Mouse (Mus musculus) adrenal gland, adult 18-20 months (tissue): ENCODE measurements around the gene Hist1h3h. TPM values are rescaled to one million over a fixed set of nuclear protein-coding genes. Genes with fewer than 3 reads are reported as not detected.
"Not testable (repeated sequence)": the region's sequence is repeated elsewhere in the genome, so short reads cannot be mapped to it uniquely, and the experiment has no call there.

Experiments used
- DNase-seq, 2 experiments: peaks; one replicate each; pipeline ENCODE4 v3.0.0; 2021 to 2022; ENCODE audit warnings: low spot score in 2 of 2
- long read RNA-seq, 2 experiments: library from polyadenylated mRNA; stranded (forward); transcript quantifications; one replicate each; pipeline ENCODE4 v2.0.0; 2021
- total RNA-seq, 2 experiments: library from RNA; stranded (reverse); gene quantifications; 1 replicate in 1 of 2; 2 replicates in 1 of 2; pipeline ENCODE4 v1.2.3; 2021

Hist1h3h gene
- total RNA-seq = 10 to 100 TPM; 25.1 to 28.5 TPM
- long read RNA-seq, experiment 1 = 0 reads
- long read RNA-seq, experiment 2 = 0 reads

DNA sequence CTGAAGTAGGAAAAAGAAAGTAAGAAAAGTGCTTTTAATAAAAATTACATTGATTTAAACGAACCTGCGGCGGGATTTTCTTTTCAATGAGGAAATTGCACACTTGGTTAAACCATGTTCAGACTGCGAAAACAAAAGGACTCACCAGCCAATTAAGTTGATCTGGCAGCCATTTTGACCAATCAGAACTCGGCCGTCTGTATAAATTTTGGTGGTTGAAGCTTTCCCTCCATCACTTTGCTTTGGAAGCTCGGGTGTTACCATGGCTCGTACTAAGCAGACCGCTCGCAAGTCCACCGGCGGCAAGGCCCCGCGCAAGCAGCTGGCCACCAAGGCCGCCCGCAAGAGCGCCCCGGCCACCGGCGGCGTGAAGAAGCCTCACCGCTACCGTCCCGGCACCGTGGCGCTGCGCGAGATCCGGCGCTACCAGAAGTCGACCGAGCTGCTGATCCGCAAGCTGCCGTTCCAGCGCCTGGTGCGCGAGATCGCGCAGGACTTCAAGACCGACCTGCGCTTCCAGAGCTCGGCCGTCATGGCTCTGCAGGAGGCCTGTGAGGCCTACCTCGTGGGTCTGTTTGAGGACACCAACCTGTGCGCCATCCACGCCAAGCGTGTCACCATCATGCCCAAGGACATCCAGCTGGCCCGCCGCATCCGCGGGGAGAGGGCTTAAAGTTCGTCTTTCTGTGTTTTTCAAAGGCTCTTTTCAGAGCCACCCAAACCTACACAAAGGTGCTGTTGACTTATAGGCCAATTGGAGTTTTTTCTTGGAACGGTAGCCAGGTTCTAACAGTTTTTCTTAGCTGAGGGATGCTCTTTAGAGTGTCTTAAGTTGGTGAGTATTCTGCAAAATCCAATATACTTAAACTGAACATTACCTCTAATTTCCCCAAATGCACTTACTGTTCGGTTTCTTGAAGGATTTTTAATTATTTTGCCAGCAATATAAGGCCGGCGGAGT lies at the start of gene Hist1h3h:
Gene Hist1h3h (plus strand): TSS at position 263 of the 961 bp plus-strand sequence.
- peak; percentile 62 to 67 for DNase-seq

DNA sequence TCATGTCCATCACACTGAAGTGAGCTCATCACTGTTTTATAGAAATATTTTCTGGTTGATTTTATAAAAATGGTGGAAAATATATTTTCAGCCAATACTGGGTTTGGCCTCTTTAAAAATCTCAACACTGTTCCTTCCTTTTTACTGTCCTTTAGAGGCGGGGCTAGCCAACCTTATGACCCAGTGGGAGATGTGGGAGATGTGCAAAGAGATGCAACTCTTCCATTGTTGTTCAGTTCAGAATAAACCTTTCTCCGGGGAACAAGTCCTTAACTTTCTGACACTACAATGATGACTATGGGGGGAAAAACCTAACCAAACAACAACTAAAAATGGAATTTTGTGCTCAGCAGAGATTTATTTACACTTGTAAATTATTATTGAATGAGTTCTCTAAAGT lies 40.2 kb upstream of the Hist1h3h start, which contains the start of gene Olfr1360:
Gene Olfr1360 (minus strand): TSS at position 101 of the 400 bp plus-strand sequence.
- no peak for DNase-seq

DNA sequence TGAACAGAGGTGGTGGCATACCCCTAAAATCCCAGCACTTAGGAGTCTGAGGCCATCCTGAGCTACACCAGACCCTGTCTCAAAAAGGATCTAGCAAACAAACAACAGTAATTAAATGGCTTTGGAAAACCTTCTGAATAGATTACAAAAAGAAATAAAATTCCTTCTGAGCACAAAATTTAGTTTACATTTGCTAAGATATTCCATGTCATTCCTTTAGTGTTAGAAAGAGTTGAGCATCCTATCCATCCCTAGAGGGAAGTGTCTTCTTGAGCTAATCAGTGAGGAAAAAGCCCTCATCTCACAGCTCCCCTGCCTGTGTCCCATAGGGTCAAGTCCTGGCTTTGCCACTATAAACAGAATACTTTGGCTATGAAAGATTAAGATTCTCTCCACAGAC lies 19.6 kb upstream of the Hist1h3h start, which contains the start of gene Olfr1359:
Gene Olfr1359 (plus strand): TSS at position 301 of the 400 bp plus-strand sequence.
- DNase-seq = no peak

DNA sequence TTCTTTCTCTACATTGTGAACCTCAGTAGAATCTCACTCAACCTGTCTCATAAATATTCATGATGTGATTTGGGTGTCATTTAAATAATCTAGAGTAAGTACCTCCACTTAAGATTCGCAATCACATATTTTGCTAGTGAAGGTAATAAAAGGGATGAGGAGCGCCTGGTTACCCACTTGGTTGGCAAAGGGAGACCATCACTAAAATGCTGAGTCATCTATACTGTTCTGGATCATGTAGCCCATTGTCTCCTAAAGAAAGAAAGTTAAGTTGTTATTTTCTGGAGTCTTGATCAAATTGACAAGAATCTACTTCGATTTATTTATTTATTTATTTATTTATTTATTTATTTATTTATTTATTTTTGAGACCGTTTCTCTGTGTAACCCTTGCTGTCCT lies 10.8 kb upstream of the Hist1h3h start:
- no peak for DNase-seq

DNA sequence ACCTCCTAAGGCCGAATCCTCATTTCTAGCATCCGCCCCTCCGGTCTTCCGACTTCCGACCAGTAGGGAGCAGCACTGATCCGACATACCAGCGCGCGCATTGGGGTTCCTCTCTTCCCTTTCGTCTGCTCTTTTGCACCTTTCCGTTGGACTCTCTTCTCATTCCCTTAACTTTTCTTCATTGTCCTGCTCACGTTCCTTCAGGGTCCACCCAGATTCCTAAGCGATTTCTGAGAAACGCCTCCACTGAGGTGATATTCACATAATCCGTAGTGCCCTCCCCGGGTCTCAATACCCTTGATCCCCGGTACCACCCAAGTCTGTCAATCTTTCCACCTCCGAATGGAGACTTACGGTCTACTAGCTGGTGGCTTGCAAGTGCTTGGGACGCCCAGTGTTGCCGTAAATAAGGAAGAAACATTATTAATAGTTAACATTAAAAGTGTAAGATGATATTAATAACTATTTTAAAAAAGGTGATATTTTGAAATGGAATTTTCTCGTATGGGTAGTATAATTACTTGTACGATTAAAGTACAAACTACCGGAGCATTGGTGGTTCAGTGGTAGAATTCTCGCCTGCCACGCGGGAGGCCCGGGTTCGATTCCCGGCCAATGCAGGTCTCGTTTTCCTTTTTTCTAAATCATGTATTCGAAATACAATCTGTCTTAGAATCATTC lies 7.3 kb upstream of the Hist1h3h start:
- peak; percentile 84 to 88 for DNase-seq

DNA sequence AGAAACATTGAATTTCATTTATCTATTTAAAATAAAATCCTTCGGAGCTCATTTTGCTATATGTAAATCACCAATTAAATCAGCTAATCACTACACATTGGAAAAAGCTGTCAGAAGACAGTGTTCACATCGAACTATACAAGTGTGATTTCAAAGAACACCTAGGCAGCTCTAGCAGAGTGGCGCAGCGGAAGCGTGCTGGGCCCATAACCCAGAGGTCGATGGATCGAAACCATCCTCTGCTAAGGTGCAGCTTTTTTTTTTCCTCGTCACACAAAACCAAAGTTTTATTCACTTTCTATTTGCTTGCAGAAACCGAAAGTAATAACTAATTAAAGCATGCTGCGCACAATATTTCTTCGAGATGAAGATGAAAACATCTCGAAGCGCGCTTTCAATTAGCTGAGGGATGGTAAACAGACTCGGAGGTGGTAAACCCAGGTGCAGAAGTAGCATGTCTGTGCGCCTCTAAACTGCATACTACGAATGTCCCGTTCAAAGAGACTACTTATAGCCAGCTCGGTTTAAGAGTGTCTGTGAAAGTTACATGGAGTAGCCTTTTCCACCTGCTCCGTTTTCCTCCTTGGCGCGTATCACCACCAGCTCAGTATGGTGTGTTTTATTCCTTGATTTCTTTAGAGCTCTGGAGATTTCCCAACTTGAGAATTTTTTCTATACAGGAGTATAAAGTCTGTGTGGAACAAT lies 6.5 kb upstream of the Hist1h3h start:
- DNase-seq = peak; percentile 74 to 87

DNA sequence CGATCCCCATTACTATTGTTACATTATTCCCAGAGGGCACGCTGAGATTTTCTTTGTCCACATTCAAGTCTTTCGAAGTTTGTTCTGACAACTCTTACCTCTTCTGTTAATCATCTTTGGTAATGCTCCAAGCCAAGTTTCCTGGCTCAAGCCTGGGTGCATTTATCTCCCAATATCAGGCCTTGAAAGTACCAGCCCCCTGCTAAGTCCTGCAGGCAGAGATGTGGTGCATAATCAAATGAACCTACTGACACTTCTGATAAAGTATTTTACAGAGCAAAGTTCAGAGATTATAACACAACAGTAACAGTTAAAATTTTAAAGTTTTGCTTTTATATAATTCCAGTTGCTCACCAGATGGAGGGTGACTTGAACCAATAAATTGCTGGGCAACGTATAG lies 5.8 kb upstream of the Hist1h3h start:
- no peak for DNase-seq

DNA sequence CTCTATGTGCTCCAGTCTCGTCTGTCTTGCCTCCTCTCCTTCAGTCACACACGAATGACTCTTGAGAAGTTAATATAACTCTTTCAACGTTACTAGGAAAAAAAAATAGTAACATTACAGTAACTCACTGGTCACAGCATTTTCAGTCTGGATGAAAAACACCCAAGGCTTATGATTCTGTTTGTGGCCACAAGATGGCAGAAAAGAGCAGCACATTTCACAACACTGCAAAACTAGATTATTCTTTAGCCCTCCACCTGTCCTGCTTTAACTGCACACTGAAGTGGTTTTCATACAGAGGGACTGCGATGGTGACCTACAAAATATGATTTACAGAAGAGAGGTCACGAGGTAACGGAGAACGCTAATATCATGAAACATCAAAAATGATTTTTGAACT lies 2.7 kb upstream of the Hist1h3h start:
- peak; percentile 45 to 49 for DNase-seq

DNA sequence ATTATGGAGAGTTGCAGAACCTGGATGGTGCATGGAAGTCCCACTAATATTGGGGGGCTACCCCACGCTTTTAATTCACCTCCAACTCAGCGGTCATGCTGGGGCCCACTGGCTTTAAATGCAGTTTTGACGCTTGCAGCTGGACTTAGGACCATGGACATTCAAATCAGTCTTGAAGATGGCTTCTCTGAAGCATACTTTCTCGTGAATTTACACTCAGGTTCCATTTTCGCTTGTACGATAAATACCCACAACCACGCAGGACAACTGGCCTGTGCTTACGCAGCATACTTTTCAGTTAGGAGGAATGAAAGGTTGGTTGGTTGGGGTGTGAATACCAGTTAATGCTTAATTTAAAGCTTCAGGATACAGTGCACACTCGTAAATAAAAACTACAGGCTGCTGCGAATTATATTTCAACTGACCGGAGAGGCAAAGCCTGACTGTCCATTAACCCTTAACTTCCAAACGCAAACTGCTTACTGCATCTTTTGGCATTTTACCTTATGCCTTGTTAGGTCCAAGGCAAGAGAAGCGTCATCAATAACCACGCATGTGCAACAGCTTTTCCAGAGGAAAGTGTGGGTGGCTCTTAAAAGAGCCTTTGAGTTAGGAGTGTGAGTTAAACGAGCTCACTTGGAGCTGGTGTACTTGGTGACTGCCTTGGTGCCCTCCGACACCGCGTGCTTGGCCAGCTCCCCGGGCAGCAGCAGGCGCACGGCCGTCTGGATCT lies 2.2 kb upstream of the Hist1h3h start:
- DNase-seq = no peak

DNA sequence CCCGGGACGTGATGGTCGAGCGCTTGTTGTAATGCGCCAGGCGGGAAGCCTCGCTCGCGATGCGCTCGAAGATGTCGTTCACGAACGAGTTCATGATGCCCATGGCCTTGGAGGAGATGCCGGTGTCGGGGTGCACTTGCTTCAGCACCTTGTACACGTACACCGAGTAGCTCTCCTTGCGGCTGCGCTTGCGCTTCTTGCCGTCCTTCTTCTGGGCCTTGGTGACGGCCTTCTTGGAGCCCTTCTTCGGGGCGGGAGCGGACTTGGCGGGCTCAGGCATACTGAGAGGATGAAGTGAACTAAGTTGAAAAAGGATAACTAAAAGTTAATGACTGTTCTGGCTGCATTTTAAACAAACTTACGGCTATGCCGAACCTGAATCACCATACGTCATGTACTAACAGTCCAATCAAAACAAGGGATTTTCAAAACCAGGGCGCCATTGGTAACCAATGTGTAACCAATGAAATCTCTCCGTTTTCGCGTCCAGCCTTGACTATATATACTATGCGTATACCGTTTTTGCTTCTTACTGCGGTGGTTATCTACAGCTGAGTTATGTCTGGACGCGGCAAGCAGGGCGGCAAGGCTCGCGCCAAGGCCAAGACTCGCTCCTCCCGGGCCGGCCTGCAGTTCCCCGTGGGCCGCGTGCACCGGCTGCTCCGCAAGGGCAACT lies 1.5 kb upstream of the Hist1h3h start, which contains the start of the genes Hist1h2bl and Hist1h2ai:
Gene Hist1h2bl (minus strand): TSS at position 280 of the 676 bp plus-strand sequence.
Gene Hist1h2ai (plus strand): TSS at position 559 of the 676 bp plus-strand sequence.
- peak; percentile 35 to 73 for DNase-seq

DNA sequence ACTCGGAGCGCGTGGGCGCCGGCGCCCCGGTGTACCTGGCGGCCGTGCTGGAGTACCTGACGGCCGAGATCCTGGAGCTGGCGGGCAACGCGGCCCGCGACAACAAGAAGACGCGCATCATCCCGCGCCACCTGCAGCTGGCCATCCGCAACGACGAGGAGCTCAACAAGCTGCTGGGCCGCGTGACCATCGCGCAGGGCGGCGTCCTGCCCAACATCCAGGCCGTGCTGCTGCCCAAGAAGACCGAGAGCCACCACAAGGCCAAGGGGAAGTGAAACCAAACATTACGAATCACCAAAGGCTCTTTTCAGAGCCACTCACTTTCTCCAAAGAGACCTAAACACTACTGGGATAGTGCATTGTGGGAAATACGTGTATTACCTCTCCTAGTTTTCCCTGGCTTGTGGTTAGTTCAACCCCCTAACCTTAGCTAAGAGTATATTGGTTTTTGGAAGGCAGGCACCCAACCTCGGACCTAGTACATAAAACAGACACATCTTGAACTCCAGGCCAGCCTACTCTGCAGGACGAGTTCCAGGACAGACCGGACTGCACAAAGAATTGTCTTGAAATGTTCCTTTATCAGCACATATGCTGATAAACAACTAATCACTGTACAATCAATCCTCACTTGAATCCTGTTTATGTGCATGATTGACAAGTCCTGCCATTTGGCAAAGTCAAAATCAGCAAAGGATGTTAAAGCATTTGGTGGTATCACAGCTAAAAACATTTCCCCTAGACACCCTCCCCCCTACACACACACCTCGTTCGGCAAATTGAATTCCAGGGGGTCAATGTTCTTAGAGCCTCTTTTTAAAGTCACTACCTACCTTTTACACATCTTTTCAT lies 693 bp upstream of the Hist1h3h start:
- peak in 1 of 2 experiments; percentile 11 for DNase-seq

DNA sequence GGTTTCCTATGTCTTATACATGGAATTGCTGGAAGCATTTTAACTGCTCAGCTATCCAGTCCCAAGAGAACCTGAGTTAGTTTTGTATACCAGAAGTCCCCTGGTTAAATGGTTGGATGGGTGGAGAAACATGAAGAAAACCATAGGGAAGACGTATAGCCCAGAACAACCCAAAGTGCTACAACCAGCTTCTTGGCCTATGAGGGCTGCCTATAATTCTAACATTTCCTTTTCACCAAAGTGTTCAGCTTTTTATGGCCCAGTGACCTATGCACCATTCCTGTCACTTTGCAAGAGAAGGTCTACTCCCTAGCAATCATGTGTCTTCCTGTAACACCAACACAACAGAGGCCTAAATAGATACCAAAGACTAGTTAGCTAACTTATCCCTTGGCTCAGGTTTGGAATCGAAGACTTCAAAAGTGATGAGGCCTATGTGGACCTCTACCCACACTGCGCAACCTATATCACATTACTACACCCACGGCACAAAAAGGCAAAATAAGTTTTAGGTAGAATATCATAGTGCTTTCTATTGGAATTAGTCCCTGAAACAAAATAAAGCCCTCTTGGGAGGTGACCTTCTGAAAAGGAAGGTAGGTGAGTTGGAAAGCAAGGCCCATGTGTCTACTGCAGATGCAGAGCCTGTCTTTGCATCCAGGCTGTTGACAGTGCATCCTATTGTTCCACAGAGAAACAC lies 1.1 kb downstream of the Hist1h3h start:
- DNase-seq = no peak

DNA sequence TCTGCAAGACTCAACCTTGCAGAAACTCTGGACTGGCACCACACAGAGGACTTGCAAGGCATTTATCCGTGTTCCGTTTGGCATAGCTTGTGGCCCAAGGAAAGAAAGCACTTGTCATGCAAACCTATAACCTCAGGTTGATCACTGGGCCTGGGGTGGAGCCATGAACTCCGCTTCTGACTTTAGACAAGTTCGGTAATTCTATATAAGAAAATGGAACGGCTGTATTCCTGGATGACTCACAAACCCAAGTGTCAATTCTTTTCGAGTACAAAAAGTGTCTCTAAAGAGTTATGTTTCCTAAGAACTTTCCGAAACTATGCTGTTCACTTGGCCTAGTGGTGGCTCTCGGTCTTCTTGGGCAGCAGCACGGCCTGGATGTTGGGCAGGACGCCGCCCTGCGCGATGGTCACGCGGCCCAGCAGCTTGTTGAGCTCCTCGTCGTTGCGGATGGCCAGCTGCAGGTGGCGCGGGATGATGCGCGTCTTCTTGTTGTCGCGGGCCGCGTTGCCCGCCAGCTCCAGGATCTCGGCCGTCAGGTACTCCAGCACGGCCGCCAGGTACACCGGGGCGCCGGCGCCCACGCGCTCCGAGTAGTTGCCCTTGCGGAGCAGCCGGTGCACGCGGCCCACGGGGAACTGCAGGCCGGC lies 3.8 kb downstream of the Hist1h3h start:
- not testable (repeated sequence) for DNase-seq

DNA sequence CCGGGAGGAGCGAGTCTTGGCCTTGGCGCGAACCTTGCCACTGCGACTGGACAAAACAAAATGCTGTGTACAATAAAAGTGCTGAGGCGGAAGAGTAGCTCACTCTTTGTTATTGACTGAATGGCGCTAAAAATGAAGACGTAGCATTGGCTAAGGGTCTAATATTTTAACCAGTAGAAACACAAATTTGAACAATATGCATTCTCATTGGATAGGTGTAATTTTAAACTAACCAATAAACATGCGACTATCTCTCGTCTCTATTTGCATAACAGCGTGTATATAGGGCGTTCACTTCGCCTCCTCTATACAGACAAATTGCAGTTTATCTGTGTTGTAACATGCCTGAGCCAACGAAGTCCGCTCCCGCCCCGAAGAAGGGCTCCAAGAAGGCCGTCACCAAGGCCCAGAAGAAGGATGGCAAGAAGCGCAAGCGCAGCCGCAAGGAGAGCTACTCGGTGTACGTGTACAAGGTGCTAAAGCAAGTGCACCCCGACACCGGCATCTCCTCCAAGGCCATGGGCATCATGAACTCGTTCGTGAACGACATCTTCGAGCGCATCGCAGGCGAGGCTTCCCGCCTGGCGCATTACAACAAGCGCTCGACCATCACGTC lies 4.4 kb downstream of the Hist1h3h start, which contains the start of gene Hist1h2bm:
Gene Hist1h2bm (plus strand): TSS at position 288 of the 616 bp plus-strand sequence.
- peak; percentile 30 to 44 for DNase-seq

DNA sequence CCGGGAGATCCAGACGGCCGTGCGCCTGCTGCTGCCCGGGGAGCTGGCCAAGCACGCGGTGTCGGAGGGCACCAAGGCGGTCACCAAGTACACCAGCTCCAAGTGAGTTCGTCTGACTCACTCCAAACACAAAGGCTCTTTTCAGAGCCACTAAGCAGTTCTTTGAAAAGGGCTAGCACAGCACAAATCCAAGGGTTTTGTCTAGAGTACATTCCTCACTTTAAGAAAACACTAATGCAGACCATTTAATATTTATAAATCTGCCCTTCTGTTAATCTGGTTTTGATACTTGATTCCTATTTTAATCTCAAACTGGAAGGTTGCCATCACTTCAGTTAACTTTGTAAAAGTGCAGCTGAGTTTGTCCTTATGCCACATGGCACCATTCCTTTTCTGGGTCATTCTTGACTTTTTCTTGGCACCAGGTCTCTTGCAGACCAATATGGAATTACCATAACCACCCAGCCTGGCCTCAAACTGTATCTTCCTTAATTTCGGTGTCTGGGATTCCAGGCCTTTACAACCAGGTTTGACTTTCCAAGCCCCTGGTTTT lies 5.0 kb downstream of the Hist1h3h start:
- no peak for DNase-seq

DNA sequence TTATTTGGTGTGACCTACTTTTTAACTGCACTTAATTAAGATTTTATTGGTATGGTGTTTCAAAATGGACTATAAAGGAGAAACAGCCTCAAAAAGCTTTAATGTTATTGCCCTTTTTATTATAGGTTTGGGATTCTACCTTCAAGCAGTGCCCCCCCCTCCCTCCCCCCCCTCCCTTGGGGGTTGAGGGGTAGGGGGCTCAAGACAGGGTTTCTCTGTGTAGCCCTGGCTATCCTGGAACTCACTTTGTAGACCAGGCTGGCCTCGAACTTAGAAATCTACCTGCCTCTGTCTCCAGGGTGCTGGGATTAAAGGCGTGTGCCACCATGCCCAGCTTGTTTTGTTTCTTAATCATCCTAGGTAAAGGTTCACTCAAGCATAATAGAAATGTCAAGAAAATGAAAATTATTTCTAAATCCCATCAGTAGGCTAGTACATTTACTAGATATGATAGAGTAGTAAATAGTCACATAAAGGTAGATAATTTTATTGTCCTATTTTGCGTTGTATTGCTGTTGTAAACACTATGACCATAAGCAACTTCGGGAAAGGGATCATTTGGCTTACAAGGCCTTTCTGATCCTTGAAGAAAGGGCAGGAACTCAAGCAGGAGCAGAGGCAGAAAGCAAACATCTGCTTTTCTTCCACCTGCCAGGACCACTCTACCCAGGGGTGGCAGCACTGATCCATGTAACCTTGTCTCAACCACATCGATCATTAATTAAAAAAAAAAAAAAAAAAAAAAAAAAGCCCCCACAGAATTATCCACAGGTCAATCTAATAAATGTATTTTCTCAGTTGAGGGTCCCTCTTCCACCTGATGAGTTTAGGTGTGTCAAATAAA lies 5.8 kb downstream of the Hist1h3h start:
- no peak for DNase-seq
